Mouse (Mus musculus) lung, postnatal 0 days (tissue): ENCODE measurements around the gene 4632433K11Rik.

Source experiments
- CTCF ChIP-seq: IDR thresholded peaks from 2 replicates; pipeline ENCODE4 v1.5.1; 2016; ENCODE audit warnings: antibody characterized with exemption, mild to moderate bottlenecking
- EP300 ChIP-seq: IDR thresholded peaks from 2 replicates; pipeline ENCODE4 v1.6.1; 2016; ENCODE audit warnings: antibody characterized with exemption, mild to moderate bottlenecking, control low read depth

- TF ChIP-seq CTCF (no peak), EP300 (no peak)
These were observed 40.4 kb upstream of the 4632433K11Rik start for GRCm38 (mm10) chr7:4993347-4993998.
